Mouse (Mus musculus) cerebellum, adult (tissue): ENCODE measurements around the gene Golga5.

Source experiments
- ATAC-seq: cut with Nextera tagmentation; 2 replicates; pipeline ENCODE4 v1.9.2; 2017; ENCODE audit warnings: mild to moderate bottlenecking, moderate library complexity, mixed read lengths; ENCODE audit not compliant: insufficient number of reproducible peaks, low FRiP score, low TSS enrichment

The Golga5 gene

DNA sequence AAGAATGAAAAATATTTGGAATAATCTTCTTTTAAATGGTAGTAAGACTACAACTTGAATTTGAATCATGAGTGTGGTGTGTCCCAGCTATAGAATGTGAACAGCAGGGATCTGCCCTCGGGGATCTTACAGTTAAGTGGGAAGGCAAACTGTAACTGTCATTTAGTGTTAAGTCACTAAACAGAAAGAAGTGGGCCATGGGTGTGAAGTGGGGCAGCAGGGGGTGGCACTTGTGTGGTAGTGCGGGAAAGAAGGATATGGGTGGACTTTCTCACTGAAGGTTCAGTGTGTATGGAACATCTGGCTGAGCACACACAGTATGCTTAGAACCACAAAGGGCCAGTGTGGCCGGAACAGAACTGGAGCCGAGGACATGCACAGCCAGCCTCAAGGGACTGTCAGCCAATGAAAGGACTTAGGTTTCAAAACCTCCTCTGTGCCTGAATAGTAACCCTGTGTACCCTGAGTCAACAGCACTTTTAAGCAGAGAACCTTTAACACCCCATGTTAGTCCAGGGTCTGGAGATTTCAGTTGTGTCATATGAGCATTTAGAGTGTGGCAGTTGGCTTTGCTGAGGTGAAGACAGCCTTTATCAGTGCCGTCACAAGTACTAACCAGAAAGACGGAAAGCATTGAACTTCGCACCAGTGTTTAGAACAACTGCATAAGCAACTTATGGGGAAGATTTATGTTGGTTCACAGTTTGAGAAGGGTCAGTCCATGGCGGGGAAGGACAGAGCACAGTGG lies 33.1 kb downstream of the Golga5 start:
- ATAC-seq, result no peak

DNA sequence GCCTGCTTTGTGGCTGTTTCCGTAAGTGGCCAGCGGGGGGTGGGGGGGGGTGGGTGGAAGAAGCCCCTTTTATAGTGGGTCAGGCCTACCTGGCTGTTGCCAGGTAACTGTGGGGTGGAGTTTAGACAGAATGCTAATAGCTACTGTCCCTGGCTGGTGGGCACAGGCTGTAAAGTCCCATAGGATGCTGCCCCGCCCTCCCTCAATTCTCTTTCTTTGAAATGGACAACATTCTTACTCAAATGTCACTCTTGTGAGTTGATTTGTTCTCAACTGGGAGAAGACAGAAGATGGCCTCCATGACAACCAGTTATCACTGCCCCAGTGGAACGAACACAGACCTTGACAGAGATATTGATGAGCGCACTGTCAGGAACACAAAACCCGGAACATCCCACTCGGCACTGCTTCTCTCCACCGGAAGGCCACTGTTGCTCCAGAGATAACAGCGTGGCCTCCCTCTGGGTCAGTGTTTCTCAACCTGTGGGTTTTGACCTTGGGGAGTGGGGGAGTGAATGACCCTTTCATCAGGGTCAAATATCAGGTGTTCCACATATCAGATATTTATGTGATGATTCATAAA lies 36.3 kb downstream of the Golga5 start:
- ATAC-seq, result no peak

DNA sequence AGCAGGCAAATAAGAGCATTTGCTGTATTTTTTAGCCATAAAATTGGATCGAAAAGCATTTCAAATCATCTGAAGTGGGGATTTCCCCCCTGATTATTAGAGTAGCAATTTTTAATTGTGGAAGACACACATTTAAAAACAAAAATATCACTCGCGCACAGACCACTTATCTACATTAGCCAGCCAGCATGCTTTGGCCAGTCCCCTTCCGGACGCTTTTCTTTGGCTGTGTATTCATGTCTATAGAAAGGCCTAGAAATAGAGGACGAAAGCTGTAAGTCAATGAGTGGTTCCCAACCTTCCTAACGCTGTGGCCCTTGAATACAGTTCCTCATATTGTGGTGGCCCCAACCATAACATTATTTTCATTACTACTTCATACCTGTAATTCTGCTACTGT lies 37.0 kb downstream of the Golga5 start:
- no peak for ATAC-seq

DNA sequence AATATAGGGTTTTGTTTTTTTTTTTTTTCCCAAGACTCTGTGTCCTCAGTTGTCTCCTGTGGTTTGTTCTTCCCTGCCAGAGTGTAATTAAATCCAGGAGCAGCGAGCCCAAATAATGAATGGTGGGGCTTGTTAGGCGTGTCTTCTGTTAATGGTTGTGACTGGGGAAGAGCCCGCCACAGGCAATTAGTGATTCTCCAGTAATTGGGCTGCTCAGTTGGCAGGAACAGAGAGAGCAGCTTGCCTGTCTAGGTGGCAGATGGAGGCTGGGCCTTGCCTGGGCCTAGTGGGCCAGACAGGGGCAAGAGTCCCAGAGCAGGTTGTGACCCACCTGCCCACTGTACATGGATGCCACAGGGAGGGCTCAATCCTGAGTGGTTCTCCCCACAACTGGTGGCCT lies 42.4 kb downstream of the Golga5 start:
- ATAC-seq, result peak; percentile 94

DNA sequence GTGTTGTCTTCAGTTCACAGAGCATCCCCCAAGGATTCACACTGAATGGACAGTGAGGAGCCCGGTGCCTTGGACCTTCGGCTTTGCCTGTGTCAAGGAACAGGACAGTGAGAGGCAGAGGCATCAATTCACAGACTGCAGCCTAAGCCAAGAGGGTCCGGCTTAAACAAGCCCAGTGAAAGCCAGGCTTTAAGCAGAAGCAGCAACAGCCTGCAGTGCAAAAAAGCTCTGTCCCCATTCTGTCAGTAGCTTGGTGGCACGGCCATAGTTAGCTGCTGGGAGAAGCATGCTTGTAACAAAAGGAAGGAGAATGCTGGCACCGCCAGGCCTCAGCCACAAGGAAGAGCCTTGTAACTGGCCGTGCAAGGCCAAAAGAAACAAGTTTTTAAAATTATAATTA lies 45.2 kb downstream of the Golga5 start:
- no peak for ATAC-seq

DNA sequence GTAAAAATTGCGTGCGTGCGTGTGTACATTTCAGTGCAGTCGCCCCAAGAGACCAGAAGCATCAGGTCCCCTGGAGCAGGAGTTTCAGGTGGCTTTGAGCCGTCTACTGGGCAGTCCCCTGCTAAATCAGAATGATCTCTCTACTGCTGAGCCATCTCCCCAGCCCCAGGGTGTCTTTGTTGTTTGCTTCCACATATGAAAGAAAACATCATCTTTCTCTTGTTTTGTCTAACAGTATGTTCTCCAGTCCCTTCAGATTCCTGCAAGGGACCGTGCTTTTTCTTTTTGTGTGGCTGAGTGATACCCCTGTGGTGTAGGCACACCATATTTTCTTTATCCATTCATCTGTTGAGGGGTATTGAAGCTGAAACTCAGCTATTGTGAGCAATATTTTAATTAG lies 45.8 kb downstream of the Golga5 start:
- ATAC-seq, result no peak

DNA sequence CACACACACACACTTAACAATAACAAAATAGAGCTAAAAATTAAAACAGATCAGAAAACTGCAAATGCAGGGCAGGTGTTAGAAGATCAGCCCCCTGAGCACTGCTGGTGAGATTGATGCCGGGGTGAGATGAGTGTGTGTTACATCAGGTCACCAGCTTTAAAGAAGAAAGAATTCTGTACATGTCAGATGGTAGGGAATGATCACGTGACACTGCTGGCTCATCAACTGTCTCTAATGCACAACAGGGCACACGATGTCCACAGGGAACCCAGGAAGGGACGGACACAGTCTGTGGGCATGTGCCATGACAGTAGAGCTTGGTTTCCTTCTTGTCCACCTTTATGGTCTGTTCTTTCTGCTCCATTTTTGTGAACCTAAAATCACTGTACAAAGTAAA lies 47.2 kb downstream of the Golga5 start:
- no peak for ATAC-seq

DNA sequence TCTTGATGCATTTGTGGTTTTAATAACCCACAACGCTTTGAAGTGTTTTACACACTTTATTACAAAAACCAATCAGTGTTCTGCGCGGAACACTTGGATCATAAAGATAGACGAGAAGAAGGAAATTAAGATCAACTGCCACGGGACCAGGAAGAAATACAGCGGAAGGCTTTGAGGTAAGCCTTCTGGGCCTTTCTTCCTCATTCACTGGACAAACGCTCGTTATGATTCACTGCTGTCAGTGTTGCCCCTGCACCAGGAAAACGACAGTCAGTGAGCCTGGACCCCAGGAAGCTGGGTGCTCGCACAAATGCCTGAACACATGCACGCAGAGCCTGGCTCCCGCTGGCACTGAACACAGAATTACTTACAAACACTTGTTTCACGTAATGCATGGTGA lies 48.7 kb downstream of the Golga5 start:
- ATAC-seq, result no peak

DNA sequence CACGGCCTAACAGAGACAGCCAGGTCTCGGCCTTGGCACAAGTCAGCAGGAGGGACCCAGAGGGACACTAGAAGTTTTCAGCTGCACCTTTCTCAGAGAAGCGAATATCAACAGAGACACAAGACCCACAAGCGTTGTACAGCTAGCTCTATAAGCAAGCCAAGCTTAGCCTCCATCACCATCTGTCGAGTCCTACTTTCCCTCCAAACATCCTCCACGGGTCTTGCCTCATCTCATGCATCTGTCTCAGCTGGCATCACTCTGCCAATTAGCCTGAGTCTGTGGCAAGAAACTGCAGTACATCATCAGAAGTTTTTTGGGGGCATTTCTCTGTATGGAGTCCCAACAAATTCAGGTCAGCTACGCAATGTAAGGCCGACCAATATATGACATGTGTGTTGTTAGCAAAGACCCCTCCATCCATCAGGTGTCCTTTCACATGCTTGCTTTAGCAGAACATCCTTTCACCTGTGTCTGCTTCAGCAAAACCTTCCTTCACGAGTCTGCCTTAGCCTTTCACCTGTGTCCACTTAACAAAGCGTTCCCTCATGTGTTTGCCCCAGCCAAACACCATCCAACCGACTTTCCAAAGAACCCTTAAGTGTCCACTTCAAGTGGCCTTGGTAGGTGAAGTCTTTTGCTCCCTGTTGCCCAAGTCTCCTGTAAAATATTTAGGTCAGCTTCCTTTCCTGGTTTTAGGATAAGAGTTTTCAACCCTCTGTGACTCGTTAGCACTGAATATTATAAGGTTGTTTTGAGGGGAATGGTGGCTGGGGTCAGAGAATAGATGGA lies 51.2 kb downstream of the Golga5 start:
- no peak for ATAC-seq

DNA sequence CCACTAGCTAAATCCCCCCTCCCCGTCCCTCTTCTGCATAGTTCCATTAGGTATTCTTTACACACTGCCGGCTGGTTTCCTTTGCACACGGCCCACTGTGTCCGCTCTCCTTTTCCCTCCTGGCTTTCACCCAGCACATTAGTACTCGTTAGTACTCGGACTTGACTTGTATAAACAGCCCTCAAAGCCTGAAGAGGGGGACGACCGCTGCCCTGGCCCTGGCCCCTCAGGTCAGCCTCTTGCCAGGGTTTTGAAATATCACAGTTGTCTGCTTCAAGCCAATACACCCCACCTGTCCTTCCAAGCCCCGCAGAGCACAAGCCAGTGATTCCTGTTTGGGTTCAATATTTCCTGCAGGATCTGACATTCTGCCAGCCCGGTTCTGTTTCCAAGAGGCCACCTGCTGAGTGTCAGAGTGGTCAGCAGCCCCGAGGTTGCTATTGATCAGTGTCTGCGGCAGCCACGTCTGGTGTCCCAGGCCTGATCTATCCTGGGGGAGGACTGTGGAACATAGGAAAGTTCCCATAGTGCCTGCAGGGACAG lies 52.9 kb downstream of the Golga5 start:
- ATAC-seq, result 0 out of 2 replicates have a peak, but pooled peaks have one; percentile 20

DNA sequence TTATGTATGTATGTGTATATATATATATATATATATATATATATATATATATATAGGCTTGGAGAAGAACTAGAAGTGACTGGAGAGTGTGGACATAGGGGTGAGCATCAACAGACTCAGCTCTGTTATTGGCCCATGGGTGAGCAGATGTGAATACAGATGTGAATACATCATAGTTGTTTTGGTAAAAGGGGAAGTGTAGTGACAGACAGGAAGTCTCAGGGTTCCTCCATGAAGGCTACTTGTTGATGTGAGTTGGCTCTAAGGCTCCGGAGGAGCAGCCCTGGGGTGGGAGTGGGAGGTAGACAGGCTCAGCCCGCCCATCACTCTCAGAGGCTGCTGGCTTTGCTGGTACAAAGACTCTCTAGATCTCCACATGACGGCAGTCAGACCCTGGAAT lies 55.3 kb downstream of the Golga5 start:
- ATAC-seq, result no peak

DNA sequence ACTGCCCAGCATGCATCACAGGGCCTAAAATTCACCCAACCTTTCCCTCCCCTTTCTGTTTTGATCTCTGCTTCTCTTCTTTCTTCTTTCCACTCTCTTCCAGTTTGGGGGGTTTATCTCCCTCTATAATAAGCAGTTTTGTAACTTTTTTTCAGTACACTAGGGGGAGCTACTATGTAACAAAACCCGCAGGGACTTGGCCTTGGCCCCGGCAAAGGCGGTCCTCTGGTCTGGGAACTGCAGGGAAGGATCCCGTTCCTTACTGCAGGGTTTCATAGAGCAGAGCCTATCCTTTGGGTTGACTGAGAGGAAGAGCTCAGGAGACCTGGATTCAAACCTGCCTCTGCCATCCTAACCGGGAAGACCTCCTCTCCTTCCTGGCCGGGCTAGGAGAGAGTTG lies 55.8 kb downstream of the Golga5 start:
- ATAC-seq, result 0 out of 2 replicates have a peak, but pooled peaks have one; percentile 40

DNA sequence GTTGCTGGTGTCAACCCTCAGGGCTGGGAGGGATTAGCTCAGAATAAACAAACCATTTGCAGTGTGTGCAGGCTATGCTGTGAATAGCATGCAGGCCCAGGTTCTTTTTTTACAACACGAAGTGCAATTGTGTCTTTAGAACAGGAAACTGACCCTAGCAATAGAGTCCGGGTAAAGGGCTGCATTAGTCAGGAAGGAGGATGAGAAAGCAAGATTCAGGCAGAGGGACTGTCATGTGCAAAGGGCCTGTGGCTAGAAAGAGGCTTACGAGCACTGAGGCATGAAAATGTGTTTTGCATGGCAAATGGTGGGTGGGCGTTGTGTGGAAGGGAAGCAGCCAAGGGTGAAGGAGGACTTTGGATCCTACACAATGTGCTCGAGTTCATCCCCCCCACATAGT lies 59.1 kb downstream of the Golga5 start:
- no peak for ATAC-seq

DNA sequence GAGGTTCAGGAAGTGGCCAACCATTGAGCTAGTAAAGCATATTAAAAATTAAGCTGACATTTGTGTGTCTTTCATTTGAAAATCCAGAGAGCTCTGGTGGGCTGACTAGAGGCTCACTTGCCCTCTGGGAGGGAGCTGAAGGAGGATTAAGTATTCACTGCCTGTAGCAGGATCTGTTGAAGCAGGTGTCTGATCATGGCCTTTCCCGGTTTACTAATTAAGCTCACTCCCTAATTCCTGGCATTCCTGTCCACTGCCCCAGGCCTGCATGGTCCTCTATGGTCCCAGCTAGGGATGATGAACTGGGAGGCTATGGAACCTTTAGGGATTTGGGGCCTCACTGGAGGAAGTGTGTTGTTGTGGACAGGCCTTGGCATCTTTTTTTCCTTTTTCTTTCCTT lies 66.9 kb downstream of the Golga5 start:
- ATAC-seq, result no peak

DNA sequence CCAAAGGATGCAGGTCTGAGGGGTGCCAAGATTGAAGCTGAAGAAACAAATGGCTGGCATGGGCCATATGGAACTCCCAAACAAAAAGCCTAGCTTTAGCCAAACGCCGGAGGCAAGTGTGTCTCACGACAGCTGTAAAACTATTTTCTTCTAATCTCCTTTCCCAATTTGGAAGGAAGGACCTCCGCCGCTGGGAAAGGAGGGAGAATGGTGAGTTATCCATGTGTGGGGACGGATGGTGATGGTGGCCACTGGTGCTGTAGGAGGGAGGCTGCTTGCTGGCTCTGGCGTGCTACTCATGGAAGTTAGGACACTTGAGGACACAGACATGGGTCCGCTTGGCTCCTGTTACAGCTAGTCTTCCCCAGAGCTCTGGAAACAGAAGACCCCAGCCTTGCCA lies 71.3 kb downstream of the Golga5 start:
- no peak for ATAC-seq

DNA sequence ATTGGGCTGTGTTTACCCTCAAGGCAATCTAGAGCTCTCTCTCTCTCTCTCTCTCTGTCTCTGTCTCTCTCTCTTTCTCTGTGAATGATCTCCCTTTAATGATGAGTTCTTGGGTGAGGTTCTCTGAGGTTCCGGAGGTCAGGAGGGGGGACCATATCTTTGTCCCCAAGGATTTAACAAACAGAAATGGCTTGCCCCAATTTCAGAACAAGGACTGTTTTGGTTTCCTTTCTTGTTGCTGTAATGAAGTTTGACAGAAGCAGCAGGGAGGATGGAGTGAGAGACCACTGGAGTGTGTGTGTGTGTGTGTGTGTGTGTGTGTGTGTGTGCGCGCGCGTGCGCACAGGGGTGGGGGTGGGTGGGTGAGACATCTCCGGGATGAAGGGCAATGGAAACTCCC lies 72.2 kb downstream of the Golga5 start:
- no peak for ATAC-seq

DNA sequence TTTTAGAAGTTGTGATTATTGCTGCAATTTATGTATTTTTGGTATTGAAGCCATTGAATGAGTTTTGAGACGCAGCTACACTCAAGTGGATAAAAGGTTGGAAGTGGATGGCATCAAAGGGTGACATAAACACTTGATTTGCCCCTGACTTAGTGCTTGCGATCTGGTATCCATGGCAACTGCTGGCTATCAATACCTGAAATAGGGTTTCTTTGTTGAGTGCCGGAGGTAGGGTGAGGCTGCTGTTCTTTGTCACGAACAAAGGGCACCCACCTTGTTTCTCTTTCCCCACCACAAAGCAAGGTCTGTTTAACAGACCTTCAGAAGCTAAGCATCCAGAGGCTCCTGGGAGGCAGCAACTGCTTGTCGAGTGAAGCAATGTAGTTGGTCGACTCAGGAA lies 76.2 kb downstream of the Golga5 start:
- ATAC-seq, result no peak
